26 mouse cellular contexts compared by ENCODE assay signal in genomic region chr15:57380381-57380780, GRCm38 (mm10).
DNase-seq lines count a peak whose midpoint lies in the region; ATAC-seq and TF ChIP-seq lines count a peak whose summit lies in the region.
"Had no signal": no experiment of that assay in that cellular context is flagged by ENCODE, and none has a peak within 500 bp of the region (broad histone marks: within the 10 kb centered on the region; RNA-seq: fewer than 3 reads in every experiment).

No protein-coding gene starts in this region.

- no peak overlapping the region for H3K9ac ChIP-seq in heart, embryonic 11.5 days (ENCODE audit: low read depth, low read length)
- no peak overlapping the region for H3K9ac ChIP-seq in kidney, postnatal 0 days (ENCODE audit: low read depth, low read length)
- H3K9ac ChIP-seq: embryonic facial prominence, embryonic 13.5 days; forebrain, embryonic 13.5 days; hindbrain, embryonic 12.5 days; hindbrain, embryonic 15.5 days had no signal

- no peak overlapping the region for H3K4me3 ChIP-seq in heart, embryonic 11.5 days (ENCODE audit: low read depth, low read length)
- no peak overlapping the region for H3K4me3 ChIP-seq in kidney, postnatal 0 days (replicated peaks; ENCODE audit: low read depth, low read length)
- H3K4me3 ChIP-seq: embryonic facial prominence, embryonic 10.5 days; embryonic facial prominence, embryonic 13.5 days; erythroblast, embryonic 14.5 days; forebrain, embryonic 10.5 days; forebrain, embryonic 13.5 days; heart, embryonic 10.5 days; hindbrain, embryonic 12.5 days; hindbrain, embryonic 15.5 days had no signal

- no peaks in the 10 kb centered on the region for H3K4me1 ChIP-seq in heart, embryonic 11.5 days (ENCODE audit: control insufficient read depth, insufficient read depth, low read length)
- no peaks in the 10 kb centered on the region for H3K4me1 ChIP-seq in kidney, postnatal 0 days (replicated peaks; ENCODE audit: insufficient read depth, low read length)
- H3K4me1 ChIP-seq: embryonic facial prominence, embryonic 10.5 days; embryonic facial prominence, embryonic 13.5 days; forebrain, embryonic 10.5 days; forebrain, embryonic 13.5 days; heart, embryonic 10.5 days; hindbrain, embryonic 12.5 days; hindbrain, embryonic 15.5 days had no signal

- H3K27ac ChIP-seq in heart, embryonic 11.5 days (ENCODE audit: low read depth, low read length) = no peak overlapping the region
- H3K27ac ChIP-seq in kidney, postnatal 0 days = no peak overlapping the region
- H3K27ac ChIP-seq: embryonic facial prominence, embryonic 10.5 days; embryonic facial prominence, embryonic 13.5 days; forebrain, embryonic 10.5 days; forebrain, embryonic 13.5 days; heart, embryonic 10.5 days; hindbrain, embryonic 12.5 days; hindbrain, embryonic 15.5 days had no signal

- peak; percentile 87 for DNase-seq in heart, adult 11 months
- peak; percentile 3 for DNase-seq in kidney, postnatal 0 days (ENCODE audit: low spot score)
- no peak for DNase-seq in kidney, postnatal 10 days
- peak; percentile 64 for DNase-seq in fat pad, adult 2 months (ENCODE audit: extremely low read depth, low read depth, low spot score)
- no peak for DNase-seq in left cerebral cortex, adult 11 months (ENCODE audit: low spot score)
- DNase-seq: adrenal gland, adult 8-10 months; adrenal gland, postnatal 25 days; cerebellum, adult 11-12 months; cerebellum, adult 8-10 months; cerebellum, postnatal 10 days; cerebellum, postnatal 36 days; embryo, embryonic 11 days; gastrocnemius, postnatal 10 days; gastrocnemius, postnatal 36 days; heart, postnatal 14 days had no signal

- ATAC-seq in heart, embryonic 11.5 days (replicated peaks; ENCODE audit: insufficient number of reproducible peaks, low FRiP score, low TSS enrichment) = no peak
- ATAC-seq in kidney, postnatal 0 days (replicated peaks; ENCODE audit: low FRiP score, low read depth) = no peak
- ATAC-seq: activated CD4-positive, CD25-positive, alpha-beta regulatory T cell, adult 4 months; forebrain, embryonic 13.5 days; forebrain, embryonic 16.5 days had no signal

- H3K27me3 ChIP-seq in heart, embryonic 11.5 days (ENCODE audit: control insufficient read depth, insufficient read depth, low read length) = no peaks in the 10 kb centered on the region
- no peaks in the 10 kb centered on the region for H3K27me3 ChIP-seq in kidney, postnatal 0 days (ENCODE audit: insufficient read depth, low read length)
- H3K27me3 ChIP-seq: embryonic facial prominence, embryonic 13.5 days; forebrain, embryonic 13.5 days; hindbrain, embryonic 12.5 days; hindbrain, embryonic 15.5 days had no signal

- H3K9me3 ChIP-seq in heart, embryonic 11.5 days (replicated peaks; ENCODE audit: control insufficient read depth, low read length) = no peaks in the 10 kb centered on the region
- H3K9me3 ChIP-seq in kidney, postnatal 0 days (replicated peaks; ENCODE audit: low read length) = no peaks in the 10 kb centered on the region
- H3K9me3 ChIP-seq: embryonic facial prominence, embryonic 10.5 days; embryonic facial prominence, embryonic 13.5 days; forebrain, embryonic 10.5 days; forebrain, embryonic 13.5 days; heart, embryonic 10.5 days; hindbrain, embryonic 12.5 days; hindbrain, embryonic 15.5 days had no signal

- no peak for TF ChIP-seq CTCF in kidney, postnatal 0 days (IDR thresholded peaks at IDR 0.05; ENCODE audit: low read depth)

- WGBS in heart, embryonic 11.5 days (ENCODE audit: insufficient replicate concordance) = 65% methylated on average over 7 of the region's 7 CpGs
- WGBS in kidney, postnatal 0 days = 82% methylated on average over 7 of the region's 7 CpGs

- H3K36me3 ChIP-seq in heart, embryonic 11.5 days (ENCODE audit: control insufficient read depth, insufficient read depth, low read length) = no peaks in the 10 kb centered on the region
- no peaks in the 10 kb centered on the region for H3K36me3 ChIP-seq in kidney, postnatal 0 days (ENCODE audit: insufficient read depth, low read length)
- H3K36me3 ChIP-seq: embryonic facial prominence, embryonic 10.5 days; embryonic facial prominence, embryonic 13.5 days; forebrain, embryonic 10.5 days; heart, embryonic 10.5 days; hindbrain, embryonic 12.5 days; hindbrain, embryonic 15.5 days had no signal

- H3K4me2 ChIP-seq in heart, embryonic 11.5 days = no peak overlapping the region
- H3K4me2 ChIP-seq in kidney, postnatal 0 days (ENCODE audit: low read length) = no peak overlapping the region
- H3K4me2 ChIP-seq: embryonic facial prominence, embryonic 13.5 days; forebrain, embryonic 13.5 days; hindbrain, embryonic 12.5 days; hindbrain, embryonic 15.5 days had no signal

Comparison
In these comparisons a context has a peak if more than half of its experiments do, and no peak if none do; other contexts are left out.
1. DNase-seq: peak in heart, adult 11 months (single experiment), kidney, postnatal 0 days (single experiment) and fat pad, adult 2 months (single experiment); none in kidney, postnatal 10 days (single experiment) and left cerebral cortex, adult 11 months (single experiment).